Mouse (Mus musculus) left cerebral cortex, adult 8-10 months (tissue): ENCODE measurements around the gene Cdc42se2. TPM values are rescaled to one million over a fixed set of nuclear protein-coding genes. Genes with fewer than 3 reads are reported as not detected.
A peak's percentile ranks its signal among the peaks of the same experiment; 100 is the strongest.

Experiments used
- DNase-seq, 2 experiments: peaks; one replicate each; pipeline ENCODE4 v3.0.0; 2022; ENCODE audit warnings: low spot score in 2 of 2
- total RNA-seq, 4 experiments: library from RNA; stranded (reverse); gene quantifications; 2 replicates each; pipeline ENCODE4 v1.2.4; 2022

Gene Cdc42se2
- 100 to 1,000 TPM; 112 to 138 (median 115) TPM for total RNA-seq

- DNase-seq: peak; percentile 83 to 97
Measured at GRCm38 (mm10) chr11:54787488-54788474, at the start of gene Cdc42se2. Gene Cdc42se2, minus strand, starts transcription at chr11:54787675.

GRCm38 (mm10) chr11:54836106-54836505, 48.6 kb upstream of the Cdc42se2 start:
- no peak for DNase-seq

DNA sequence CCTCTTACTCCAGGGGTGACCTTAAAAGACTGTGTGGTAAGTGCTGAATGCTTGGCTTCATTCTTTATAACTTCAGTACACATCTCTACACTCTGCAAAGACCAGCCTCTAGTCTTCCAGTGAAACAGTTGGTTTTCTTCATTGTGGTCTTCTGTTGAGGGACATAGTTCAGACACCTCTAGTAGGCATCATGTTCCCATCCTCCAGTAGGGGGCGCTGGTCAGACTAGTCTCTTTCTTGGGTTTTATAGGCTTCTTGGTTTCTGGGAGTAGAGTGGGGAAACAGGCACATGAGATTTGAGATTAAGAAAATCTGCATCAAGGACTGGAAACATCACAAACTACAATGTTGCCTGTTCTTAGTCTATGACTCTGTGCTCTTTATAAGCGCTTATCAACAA, 47.1 kb upstream of the Cdc42se2 start:
- DNase-seq: no peak

- DNase-seq: peak; percentile 52 to 92
Measured at GRCm38 (mm10) chr11:54833833-54834232, 46.4 kb upstream of the Cdc42se2 start.

DNA sequence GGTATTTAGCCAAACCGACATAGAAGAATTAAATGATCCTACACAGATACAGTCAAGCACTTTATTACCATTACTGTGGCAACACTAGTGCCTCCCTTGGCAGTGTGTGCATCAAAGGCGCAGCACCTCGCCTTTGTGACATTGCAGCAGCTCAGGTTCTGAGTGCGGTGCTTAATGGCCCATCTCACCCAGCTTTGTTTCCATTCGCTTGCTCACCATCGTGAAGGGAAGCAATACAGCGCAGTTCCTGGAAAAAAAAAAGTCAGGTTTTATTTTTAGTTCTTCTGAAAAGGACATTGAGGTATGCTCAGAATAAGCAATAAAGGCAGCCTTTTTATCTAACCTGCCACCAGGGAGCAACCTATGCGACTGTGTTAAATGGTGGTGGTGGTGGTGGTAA, 39.3 kb upstream of the Cdc42se2 start:
- DNase-seq: no peak

- no peak for DNase-seq
Measured at GRCm38 (mm10) chr11:54825774-54826173, 38.3 kb upstream of the Cdc42se2 start.

DNA sequence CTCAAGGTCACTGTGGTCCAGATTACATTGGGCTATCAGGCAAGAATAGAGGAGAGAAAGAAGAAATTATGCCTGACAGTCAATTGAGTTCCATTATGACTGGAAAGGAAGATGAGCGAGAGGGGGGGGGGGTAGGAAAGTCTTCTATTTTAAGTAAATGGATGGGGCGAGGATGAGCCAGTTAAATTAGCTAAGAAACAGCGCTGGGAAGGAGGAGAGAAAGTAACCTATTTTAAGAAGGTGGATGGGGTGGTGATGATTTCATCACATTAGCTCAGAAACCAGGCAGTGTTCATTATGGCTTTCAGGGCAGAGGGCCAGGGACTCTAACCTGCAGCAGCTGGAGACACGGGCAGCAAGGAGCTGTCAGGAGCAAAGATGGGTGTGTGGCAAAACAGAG, 36.0 kb upstream of the Cdc42se2 start:
- peak in 1 of 2 experiments; percentile 55 for DNase-seq

DNA sequence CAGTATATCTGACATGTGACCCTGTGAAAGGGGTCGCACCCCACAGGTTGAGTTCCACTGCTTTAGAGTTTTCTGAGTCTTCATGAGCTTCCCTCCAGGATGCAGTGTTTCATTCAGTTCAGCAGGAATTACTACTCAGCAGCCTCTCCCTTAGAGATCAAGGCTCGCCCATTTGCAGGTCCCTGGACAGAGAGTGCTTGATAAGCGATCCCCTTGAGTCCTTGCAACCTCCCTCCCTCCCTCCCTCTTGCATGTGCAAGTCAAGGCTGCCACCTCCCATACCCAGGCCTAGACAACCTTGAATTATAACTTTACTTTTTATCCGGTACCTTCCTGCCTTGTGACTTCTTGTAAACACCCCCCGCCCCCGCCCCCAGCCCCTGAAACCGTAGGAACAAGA, 32.0 kb upstream of the Cdc42se2 start:
- no peak for DNase-seq

- no peak for DNase-seq
Measured at GRCm38 (mm10) chr11:54817449-54817848, 30.0 kb upstream of the Cdc42se2 start.

DNA sequence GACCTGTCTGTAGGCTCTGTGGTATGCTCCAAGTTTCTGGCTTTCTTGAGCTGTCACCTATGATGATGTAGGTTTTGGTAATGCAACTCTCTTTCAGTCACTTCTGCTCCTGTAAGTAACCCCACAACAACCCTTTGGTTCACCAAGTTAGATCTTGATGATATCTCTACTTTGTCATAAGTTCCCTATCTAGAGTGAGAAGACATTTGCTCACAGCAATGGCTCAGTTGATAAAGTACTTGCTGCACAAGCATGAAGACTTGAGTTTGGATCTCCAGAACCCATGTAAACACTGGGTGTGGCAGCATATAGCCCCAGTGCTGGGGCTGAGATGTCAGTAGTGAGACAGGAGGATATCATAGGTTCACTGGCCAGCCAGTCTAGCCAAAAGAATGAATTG, 28.2 kb upstream of the Cdc42se2 start:
- no peak for DNase-seq

DNA sequence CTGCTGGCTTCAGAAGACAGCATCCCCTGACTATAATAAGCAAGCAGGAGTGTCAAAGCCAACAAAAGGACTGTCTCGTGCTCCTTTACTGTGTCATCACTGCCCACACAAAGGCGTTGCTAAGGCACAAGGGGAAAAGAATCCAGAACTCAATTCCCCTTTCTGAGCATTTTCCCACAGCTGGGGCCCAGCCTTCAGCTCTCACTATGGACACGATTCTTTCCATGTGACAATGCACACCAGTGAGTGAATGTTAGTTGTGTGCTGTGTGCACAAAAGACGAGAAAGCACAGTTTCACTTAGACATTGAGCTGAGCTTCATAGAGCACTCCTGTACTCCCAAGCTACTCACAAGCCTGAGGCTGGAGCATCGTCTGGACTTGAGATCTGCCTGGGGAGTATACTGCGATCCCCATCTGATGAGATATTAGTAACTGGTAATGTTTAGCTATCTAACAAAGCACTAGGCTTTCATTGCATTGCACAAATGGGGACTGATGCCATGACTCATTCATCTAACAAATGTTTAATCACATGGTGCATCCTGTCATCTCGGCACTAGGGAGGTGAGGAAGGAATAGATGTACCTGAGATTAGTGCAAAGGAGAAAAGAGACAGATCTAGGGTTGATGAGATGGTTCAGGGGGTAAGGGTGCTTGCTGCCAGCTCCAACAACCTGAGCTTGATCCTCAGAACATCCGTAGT, 25.5 kb upstream of the Cdc42se2 start:
- peak in 1 of 2 experiments; percentile 61 for DNase-seq

GRCm38 (mm10) chr11:54812314-54812713, 24.8 kb upstream of the Cdc42se2 start:
- no peak for DNase-seq

GRCm38 (mm10) chr11:54811054-54811453, 23.6 kb upstream of the Cdc42se2 start:
- no peak for DNase-seq

- no peak for DNase-seq
Measured at GRCm38 (mm10) chr11:54809582-54809981, 22.1 kb upstream of the Cdc42se2 start.

- no peak for DNase-seq
Measured at GRCm38 (mm10) chr11:54808177-54808576, 20.7 kb upstream of the Cdc42se2 start.

DNA sequence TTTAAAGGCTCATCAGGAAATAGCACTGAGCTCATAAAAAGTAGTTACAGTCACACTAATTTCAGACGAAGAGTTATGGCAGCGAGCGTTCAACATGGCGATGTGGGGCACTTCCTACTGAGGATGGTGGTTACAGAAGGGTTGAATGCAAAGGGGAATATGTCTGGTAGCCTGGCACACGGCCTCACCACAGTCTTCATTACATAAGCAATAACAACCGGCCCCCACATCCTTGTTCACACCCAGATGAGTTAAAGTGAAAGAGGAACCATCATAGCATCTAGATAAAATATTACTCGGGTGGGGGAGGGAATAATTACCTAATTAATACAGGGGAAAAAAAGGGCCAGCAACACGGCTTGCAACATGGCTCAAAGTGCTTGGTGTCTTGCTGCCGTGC, 20.2 kb upstream of the Cdc42se2 start:
- no peak for DNase-seq

DNA sequence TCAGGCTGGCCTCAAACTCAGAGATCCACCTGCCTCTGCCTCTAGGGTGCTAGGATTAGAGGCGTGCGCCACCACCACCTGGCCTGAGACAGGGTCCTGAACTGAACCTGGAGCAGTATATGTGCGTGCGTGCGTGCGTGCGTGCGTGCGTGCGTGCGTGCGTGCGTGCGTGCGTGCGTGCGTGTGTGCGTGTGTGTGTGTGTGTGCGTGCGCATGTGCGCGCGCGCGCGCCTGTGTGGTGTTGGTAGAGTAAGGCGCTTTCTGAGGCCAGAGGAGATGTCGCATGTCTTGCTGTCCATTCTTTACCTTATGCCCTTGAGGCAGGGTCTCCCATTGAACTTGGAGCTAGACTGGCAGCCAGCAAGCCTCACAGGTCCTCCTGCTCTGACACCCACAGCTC, 19.4 kb upstream of the Cdc42se2 start:
- no peak for DNase-seq

DNA sequence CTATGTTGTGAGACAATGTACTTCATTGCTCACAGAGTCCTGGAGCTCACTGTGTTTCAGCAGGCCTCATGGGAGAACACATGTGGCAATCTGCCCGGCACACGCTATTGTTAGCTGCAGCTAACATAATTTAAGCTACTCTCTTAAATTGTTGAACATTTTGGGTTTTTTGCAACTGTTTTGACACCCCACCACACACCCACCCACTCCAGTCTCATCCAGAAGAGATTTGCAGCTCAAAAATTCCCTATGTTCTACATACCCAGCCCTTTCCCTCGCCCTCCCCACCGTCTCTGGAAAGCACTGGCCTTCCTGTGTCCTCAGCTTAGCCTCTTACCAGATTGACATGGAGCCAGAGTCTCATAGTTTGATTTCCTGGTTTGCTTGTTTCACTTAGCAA, 17.7 kb upstream of the Cdc42se2 start:
- DNase-seq: peak; percentile 57 to 88

DNA sequence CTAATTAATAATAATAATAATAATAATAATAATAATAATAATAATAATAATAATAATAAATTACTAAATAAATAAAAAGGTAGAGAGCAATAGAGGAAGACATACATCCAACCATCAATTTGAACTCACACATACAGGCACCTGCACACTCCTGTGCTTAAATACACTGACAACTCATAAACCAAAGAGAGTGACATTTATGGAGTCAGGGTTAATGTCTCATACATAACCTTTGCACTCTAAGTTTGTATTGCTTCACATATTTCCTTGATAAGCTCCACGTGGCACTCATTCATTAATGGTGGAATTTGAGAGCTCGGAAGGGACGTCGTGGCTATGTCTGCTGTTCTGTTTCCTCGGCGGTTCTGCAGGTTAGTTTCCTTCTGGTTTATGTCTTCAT, 15.1 kb upstream of the Cdc42se2 start:
- no peak for DNase-seq

DNA sequence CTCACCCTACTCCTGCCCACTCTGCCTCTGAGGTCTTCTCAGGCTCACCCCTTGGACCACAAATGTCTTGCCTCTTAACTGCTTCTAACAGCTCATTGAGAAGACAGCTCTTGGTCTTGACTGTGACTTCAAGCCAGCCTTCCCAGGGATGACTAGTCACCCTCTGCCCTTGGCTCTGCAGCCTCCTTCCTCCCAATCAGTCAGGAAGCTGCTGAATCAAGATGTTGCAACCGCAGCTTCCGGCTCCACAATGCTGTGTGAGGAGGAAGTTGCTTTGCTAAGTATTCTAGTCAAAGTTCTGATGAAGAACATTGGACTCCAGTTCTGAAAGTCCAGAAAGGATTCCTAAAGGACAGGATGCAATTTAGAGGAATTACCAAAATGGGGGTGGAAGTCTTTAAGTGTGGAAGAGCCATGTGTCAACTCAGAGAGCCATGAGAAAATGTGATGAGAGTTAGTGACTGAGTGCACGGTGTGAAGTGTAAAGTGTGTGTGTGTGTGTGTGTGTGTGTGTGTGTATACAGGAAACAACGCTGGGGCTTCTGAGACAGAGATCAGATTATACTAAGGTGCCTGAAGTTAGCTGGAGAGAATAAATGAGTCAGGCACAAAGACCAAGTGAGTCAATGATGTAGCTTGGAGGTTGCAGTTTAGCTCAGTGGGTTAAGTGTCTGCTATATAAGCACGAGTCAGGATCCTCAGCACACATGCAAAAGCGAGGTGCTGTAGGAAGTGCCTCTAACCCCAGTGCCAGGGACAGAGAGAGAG, 14.5 kb upstream of the Cdc42se2 start:
- DNase-seq: no peak

DNA sequence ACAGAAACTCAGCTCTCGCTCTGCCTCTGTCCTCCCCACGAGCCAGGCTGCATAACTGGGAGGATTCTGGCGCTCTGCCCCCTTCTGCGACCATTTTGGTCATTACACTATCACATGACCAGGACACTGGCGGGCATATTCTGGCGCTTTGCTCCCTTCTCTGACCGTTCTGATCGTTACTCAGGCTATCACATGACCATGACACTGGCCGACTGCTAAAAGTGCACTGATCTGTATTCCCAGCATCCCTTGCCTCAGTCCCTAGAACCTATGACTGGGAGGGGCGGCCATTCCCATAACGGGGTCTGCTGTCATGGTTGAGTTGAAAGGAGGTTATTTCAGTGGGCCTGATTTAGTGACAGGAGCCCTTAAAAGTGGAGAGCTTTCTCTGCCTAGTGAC, 9.1 kb upstream of the Cdc42se2 start:
- DNase-seq: no peak

- no peak for DNase-seq
Measured at GRCm38 (mm10) chr11:54794678-54795077, 7.2 kb upstream of the Cdc42se2 start.
